Mouse (Mus musculus) thymus, adult 2 months (tissue): ENCODE measurements around the gene Rgs8.

Source experiments
- CTCF ChIP-seq: fragments of 200-500 bp; IDR thresholded peaks from 2 replicates; pipeline ENCODE4 v1.5.1; 2012; ENCODE audit warnings: mild to moderate bottlenecking, control low read depth, low read length, moderate library complexity, borderline replicate concordance; ENCODE audit not compliant: control insufficient read depth, poor library complexity, insufficient read depth; ENCODE audit errors: extremely low read depth
- POLR2A ChIP-seq: fragments of 200-500 bp; IDR thresholded peaks from 2 replicates; pipeline ENCODE4 v1.6.1; 2012; ENCODE audit warnings: mild to moderate bottlenecking, low read length, control low read depth, moderate library complexity; ENCODE audit not compliant: control insufficient read depth, poor library complexity, insufficient read depth; ENCODE audit errors: extremely low read depth

DNA sequence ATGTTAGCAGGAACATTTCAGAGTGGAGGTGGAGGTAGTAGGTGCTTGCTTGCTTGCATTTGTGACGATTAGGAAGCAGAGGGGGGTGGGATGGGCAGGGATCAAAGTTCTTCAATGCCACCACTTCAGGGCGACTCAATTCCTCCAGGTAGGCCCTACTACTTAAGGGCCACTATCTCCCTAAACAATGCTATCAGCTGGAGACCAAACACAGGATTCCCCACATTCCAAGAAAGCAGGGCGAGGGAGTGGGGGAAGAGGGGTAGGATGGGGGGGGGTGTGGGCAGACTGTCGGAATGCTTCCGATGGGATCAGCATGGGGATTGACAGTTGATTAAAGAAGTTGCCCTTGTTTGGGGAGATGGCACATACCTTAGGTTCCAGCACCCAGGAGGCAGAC lies 16.0 kb upstream of the Rgs8 start:
- TF ChIP-seq POLR2A (no peak), CTCF (no peak)
